Mouse (Mus musculus): ENCODE data around the gene Kctd12.

GRCm38 (mm10) chr14:102980986-102981385 lies 1.5 kb downstream of the Kctd12 start:
- TF ChIP-seq CTCF (IDR thresholded peaks at IDR 0.05; ENCODE audit: low read depth, low read length) (no peak), POLR2A (IDR thresholded peaks at IDR 0.05; ENCODE audit: extremely low read depth, insufficient read depth, low read length) (no peak)

Measured in liver, adult 2 months (tissue).